Comparison of ENCODE assay signal across 8 mouse cellular contexts in genomic region chr3:100422392-100423167, GRCm38 (mm10).
A peak's percentile ranks its signal among the peaks of the same experiment; 100 is the strongest.
DNase-seq lines count a peak whose midpoint lies in the region; ATAC-seq and TF ChIP-seq lines count a peak whose summit lies in the region.

No protein-coding gene starts in this region.

- peak; percentile 72; the same call in 1 of the 2 replicates for ATAC-seq in midbrain, embryonic 11.5 days (ENCODE audit: low FRiP score)
- no peak for ATAC-seq in midbrain, embryonic 16.5 days
- no peak for ATAC-seq in hindbrain, embryonic 14.5 days (ENCODE audit: low FRiP score)

- H3K4me3 ChIP-seq in midbrain, embryonic 11.5 days (ENCODE audit: low read depth, low read length) = no peak overlapping the region
- no peak overlapping the region for H3K4me3 ChIP-seq in midbrain, embryonic 16.5 days (ENCODE audit: low read depth, low read length)
- no peak overlapping the region for H3K4me3 ChIP-seq in cortical plate, adult 2 months (ENCODE audit: insufficient read depth, low read length)
- H3K4me3 ChIP-seq in hindbrain, embryonic 14.5 days (replicated peaks; ENCODE audit: low read length) = no peak overlapping the region
- H3K4me3 ChIP-seq in spleen, adult 2 months (ENCODE audit: extremely low read depth, insufficient read depth, insufficient read length) = no peak overlapping the region

- no peak overlapping the region for H3K9ac ChIP-seq in midbrain, embryonic 11.5 days (ENCODE audit: low read length)
- no peak overlapping the region for H3K9ac ChIP-seq in midbrain, embryonic 16.5 days (ENCODE audit: low read depth, low read length)
- H3K9ac ChIP-seq in hindbrain, embryonic 14.5 days = no peak overlapping the region

- TF ChIP-seq POLR2A in cortical plate, adult 2 months (IDR thresholded peaks at IDR 0.05; ENCODE audit: extremely low read depth, insufficient read depth, low read length) = no peak
- no peak for TF ChIP-seq POLR2A in spleen, adult 2 months (IDR thresholded peaks at IDR 0.05; ENCODE audit: low read depth, low read length)

- no peak overlapping the region for H3K4me2 ChIP-seq in midbrain, embryonic 11.5 days
- H3K4me2 ChIP-seq in midbrain, embryonic 16.5 days (ENCODE audit: low read length) = no peak overlapping the region
- H3K4me2 ChIP-seq in hindbrain, embryonic 14.5 days (replicated peaks) = no peak overlapping the region

- WGBS in midbrain, embryonic 11.5 days = 74% methylated on average over 10 of the region's 10 CpGs
- WGBS in midbrain, embryonic 16.5 days = 74% methylated on average over 10 of the region's 10 CpGs
- 64% methylated on average over 10 of the region's 10 CpGs for WGBS in hindbrain, embryonic 14.5 days
- 74% methylated on average over 10 of the region's 10 CpGs for WGBS in spleen, adult 2 months

- H3K27ac ChIP-seq in midbrain, embryonic 11.5 days (ENCODE audit: low read depth, low read length) = no peak overlapping the region
- no peak overlapping the region for H3K27ac ChIP-seq in midbrain, embryonic 16.5 days (ENCODE audit: low read length)
- no peak overlapping the region for H3K27ac ChIP-seq in cortical plate, adult 2 months (ENCODE audit: insufficient read depth, low read length)
- H3K27ac ChIP-seq in hindbrain, embryonic 14.5 days = no peak overlapping the region
- no peak overlapping the region for H3K27ac ChIP-seq in spleen, adult 2 months (ENCODE audit: insufficient read depth, low read length)

- DNase-seq in midbrain, embryonic 11.5 days (ENCODE audit: low spot score, missing footprints) = peak; percentile 88
- DNase-seq in WW6 (ENCODE audit: low read depth, low spot score) = peak; percentile 39
- peak; percentile 43 for DNase-seq in hindbrain, embryonic 14.5 days (ENCODE audit: low spot score)
- peak; percentile 25 to 63 for DNase-seq in lung, adult 18-20 months
- DNase-seq in spleen, adult 2 months (ENCODE audit: low read depth in 1 of 2, low spot score in 2 of 2) = peak in 1 of 2 experiments; percentile 48
- DNase-seq in urinary bladder, postnatal 4 days (ENCODE audit: low spot score in 2 of 2) = no peak

- no peaks in the 10 kb centered on the region for H3K27me3 ChIP-seq in midbrain, embryonic 11.5 days (ENCODE audit: control insufficient read depth, insufficient read depth, low read length)
- no peaks in the 10 kb centered on the region for H3K27me3 ChIP-seq in midbrain, embryonic 16.5 days (ENCODE audit: control insufficient read depth, insufficient read depth, low read depth, low read length)
- H3K27me3 ChIP-seq in hindbrain, embryonic 14.5 days (ENCODE audit: control insufficient read depth, insufficient read depth, low read length) = no peaks in the 10 kb centered on the region
- H3K27me3 ChIP-seq in spleen, adult 2 months (ENCODE audit: control insufficient read depth, insufficient read depth, low read length) = no peaks in the 10 kb centered on the region

- TF ChIP-seq CTCF in cortical plate, adult 2 months (IDR thresholded peaks at IDR 0.05; ENCODE audit: extremely low read depth, insufficient read depth, low read length) = peak; percentile 40; the same call in 1 of the 2 replicates
- TF ChIP-seq CTCF in spleen, adult 2 months (IDR thresholded peaks at IDR 0.05; ENCODE audit: extremely low read depth, insufficient read depth, insufficient read length, insufficient replicate concordance) = peak; percentile 36; the same call in 1 of the 2 replicates

- no peaks in the 10 kb centered on the region for H3K9me3 ChIP-seq in midbrain, embryonic 11.5 days (ENCODE audit: control insufficient read depth, low read length)
- H3K9me3 ChIP-seq in midbrain, embryonic 16.5 days (replicated peaks; ENCODE audit: control insufficient read depth, low read length, poor library complexity, severe bottlenecking) = no peaks in the 10 kb centered on the region
- H3K9me3 ChIP-seq in hindbrain, embryonic 14.5 days (ENCODE audit: control insufficient read depth, low read length) = no peaks in the 10 kb centered on the region

- H3K4me1 ChIP-seq in midbrain, embryonic 11.5 days (ENCODE audit: control insufficient read depth, insufficient read depth, low read length) = peaks cover 3% of the 10 kb centered on the region; the same call in 1 of the 2 replicates
- peaks cover under 1% of the 10 kb centered on the region; the same call in 1 of the 2 replicates for H3K4me1 ChIP-seq in midbrain, embryonic 16.5 days (ENCODE audit: control insufficient read depth, insufficient read depth, low read length)
- peaks cover 8% of the 10 kb centered on the region for H3K4me1 ChIP-seq in cortical plate, adult 2 months (ENCODE audit: control insufficient read depth, insufficient read depth, low read length)
- H3K4me1 ChIP-seq in hindbrain, embryonic 14.5 days (replicated peaks; ENCODE audit: control insufficient read depth, insufficient read depth, low read length) = 0 out of 2 replicates have a peak, but pooled peaks cover under 1% of the 10 kb centered on the region
- H3K4me1 ChIP-seq in spleen, adult 2 months (ENCODE audit: control insufficient read depth, insufficient read depth, insufficient read length) = no peaks in the 10 kb centered on the region

- no peaks in the 10 kb centered on the region for H3K36me3 ChIP-seq in midbrain, embryonic 11.5 days (ENCODE audit: control insufficient read depth, insufficient read depth, low read length)
- no peaks in the 10 kb centered on the region for H3K36me3 ChIP-seq in midbrain, embryonic 16.5 days (ENCODE audit: control insufficient read depth, insufficient read depth, low read length)
- H3K36me3 ChIP-seq in hindbrain, embryonic 14.5 days (replicated peaks; ENCODE audit: control insufficient read depth, insufficient read depth) = no peaks in the 10 kb centered on the region
- no peaks in the 10 kb centered on the region for H3K36me3 ChIP-seq in spleen, adult 2 months (ENCODE audit: control insufficient read depth, insufficient read depth, low read length)

Comparison
In these comparisons a context has a peak if more than half of its experiments do, and no peak if none do; other contexts are left out.
1. DNase-seq: peak in midbrain, embryonic 11.5 days (single experiment), WW6 (single experiment), hindbrain, embryonic 14.5 days (single experiment) and lung, adult 18-20 months (2 of 2); none in urinary bladder, postnatal 4 days (0 of 2).